Comparison of ENCODE assay signal across 13 mouse cellular contexts in the genomic region with DNA sequence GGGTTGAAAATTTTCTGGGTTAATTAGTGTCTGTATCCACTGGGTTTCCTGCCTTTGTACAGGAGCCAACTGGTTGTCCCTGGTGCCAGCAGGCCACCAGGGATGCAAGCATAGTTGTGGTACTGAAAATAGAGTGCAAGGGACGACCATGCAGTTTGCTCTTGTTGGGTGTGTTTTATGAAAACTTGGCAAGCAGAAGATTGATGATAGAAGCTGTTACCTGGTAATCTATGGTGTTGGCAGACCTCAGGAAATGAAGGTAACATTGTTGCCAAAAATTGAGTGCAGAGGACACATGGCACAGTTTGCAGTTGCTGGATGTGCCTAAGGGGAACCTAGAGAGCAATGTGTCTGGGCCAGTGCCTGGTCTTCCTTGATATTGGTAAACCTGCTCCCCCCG.
"Had no signal": no experiment of that assay in that cellular context is flagged by ENCODE, and none has a peak within 500 bp of the region (broad histone marks: within the 10 kb centered on the region; RNA-seq: fewer than 3 reads in every experiment).

No protein-coding gene starts in this region.

- DNase-seq: kidney, postnatal 14 days; liver, embryonic 13.5 days; liver, postnatal 0 days; lung, postnatal 14 days; right cerebral cortex, postnatal 4 days; spleen, adult 18-20 months; thymus, adult 2 months; thymus, postnatal 25 days had no signal

- H3K36me3 ChIP-seq: kidney, embryonic 15.5 days; limb, embryonic 10.5 days; liver, embryonic 13.5 days; lung, embryonic 15.5 days; midbrain, embryonic 12.5 days had no signal

- H3K9me3 ChIP-seq: kidney, embryonic 15.5 days; limb, embryonic 10.5 days; liver, embryonic 13.5 days; lung, embryonic 15.5 days; midbrain, embryonic 12.5 days had no signal

- H3K27me3 ChIP-seq: kidney, embryonic 15.5 days; liver, embryonic 13.5 days; lung, embryonic 15.5 days; midbrain, embryonic 12.5 days had no signal

- ATAC-seq: liver, postnatal 0 days had no signal

- H3K9ac ChIP-seq: kidney, embryonic 15.5 days; liver, embryonic 13.5 days; liver, postnatal 0 days; lung, embryonic 15.5 days; midbrain, embryonic 12.5 days had no signal

- H3K27ac ChIP-seq: kidney, embryonic 15.5 days; left cerebral cortex, adult 2 months; limb, embryonic 10.5 days; liver, embryonic 13.5 days; lung, embryonic 15.5 days; midbrain, embryonic 12.5 days had no signal

- H3K4me3 ChIP-seq: kidney, embryonic 15.5 days; left cerebral cortex, adult 2 months; limb, embryonic 10.5 days; liver, embryonic 13.5 days; lung, embryonic 15.5 days; midbrain, embryonic 12.5 days had no signal

- H3K4me1 ChIP-seq: kidney, embryonic 15.5 days; limb, embryonic 10.5 days; liver, embryonic 13.5 days; lung, embryonic 15.5 days; midbrain, embryonic 12.5 days had no signal

- H3K4me2 ChIP-seq: kidney, embryonic 15.5 days; liver, embryonic 13.5 days; lung, embryonic 15.5 days; midbrain, embryonic 12.5 days had no signal
